Mouse (Mus musculus): ENCODE data around the gene Txnip. TPM values are rescaled to one million over a fixed set of nuclear protein-coding genes. Genes with fewer than 3 reads are reported as not detected.

Gene Txnip
- total RNA-seq, 1 experiment from 2014 or later, result 575 TPM

DNA sequence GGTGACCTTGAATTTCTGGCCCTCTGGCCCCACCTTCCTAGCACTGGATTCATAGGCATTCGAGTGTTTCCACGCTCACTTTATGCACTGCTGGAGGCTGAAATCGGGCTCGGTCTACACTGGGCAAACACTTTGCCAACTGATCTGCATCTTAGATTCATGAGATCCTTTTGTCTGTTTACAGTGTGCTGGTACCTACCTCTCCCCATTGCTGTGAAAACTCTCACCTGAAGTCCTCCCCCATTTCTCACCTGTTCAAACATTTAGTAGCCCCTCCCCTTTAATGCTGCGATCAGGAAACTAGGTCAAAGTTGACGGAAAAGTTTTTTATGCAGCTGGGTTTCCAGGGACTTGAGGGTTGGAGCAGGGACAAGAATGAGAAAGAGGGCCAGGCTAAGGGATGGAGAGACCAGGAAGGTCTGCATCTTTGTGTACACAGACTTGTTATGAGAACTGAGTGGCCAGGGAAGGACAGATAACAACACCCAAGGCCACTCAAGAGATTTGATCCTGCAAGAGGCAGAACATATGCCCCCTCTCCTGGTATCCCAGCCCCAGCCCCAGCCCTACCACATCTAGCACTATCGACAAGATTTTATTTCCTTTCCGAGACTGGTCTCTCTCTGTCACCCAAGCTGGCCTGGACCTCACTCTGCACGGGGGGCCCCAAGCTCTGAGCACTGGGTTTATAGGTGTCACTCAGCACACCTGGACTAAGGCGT, 6.3 kb downstream of the Txnip start:
- no peak for ATAC-seq (replicated peaks; ENCODE audit: insufficient number of reproducible peaks, low FRiP score, low TSS enrichment, poor library complexity, severe bottlenecking)

DNA sequence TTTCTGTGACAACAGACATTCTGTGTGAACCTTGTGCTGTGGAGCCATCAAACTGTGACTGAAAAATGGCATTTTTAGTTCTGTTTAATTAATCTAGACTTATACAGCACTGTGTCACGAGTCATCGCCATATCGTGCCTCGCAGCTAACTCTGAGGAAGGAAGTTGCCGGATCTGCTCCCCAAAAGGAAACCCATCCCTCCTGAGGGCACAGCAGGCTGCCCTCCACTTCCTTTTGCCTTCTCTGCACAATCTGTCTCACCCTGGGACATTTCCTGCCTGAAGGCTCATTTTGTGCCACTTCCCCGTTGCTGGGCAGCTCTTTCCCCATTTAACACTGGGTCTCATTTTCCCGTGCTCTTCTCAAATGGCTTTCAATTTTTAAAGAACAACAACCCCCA, 6.9 kb downstream of the Txnip start:
- peak; percentile 94 for ATAC-seq (replicated peaks; ENCODE audit: insufficient number of reproducible peaks, low FRiP score, low TSS enrichment, poor library complexity, severe bottlenecking)

DNA sequence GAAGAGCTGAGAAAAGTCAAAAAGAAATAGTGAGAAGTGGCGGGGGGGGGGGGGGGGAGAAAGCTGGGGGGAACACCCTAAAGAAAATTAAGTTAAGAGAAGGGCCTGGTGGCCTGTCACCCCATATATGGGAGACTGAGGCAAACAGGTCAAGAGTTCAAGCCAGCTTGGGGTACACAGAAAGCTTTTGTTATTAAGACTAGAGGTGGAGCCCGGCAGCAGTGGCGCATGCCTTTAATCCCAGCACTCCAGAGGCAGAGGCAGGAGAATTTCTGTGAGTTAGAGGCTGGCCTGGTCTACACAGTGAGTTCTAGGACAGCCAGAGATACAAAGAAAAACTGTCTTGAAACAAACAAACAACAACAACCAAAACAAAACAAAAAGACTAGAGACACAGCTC, 7.3 kb downstream of the Txnip start:
- no peak for ATAC-seq (replicated peaks; ENCODE audit: insufficient number of reproducible peaks, low FRiP score, low TSS enrichment, poor library complexity, severe bottlenecking)

- ATAC-seq (replicated peaks; ENCODE audit: insufficient number of reproducible peaks, low FRiP score, low TSS enrichment, poor library complexity, severe bottlenecking), result no peak
Observed at GRCm38 (mm10) chr3:96566661-96567450, 9.1 kb downstream of the Txnip start.

- ATAC-seq (replicated peaks; ENCODE audit: insufficient number of reproducible peaks, low FRiP score, low TSS enrichment, poor library complexity, severe bottlenecking), result no peak
Observed at GRCm38 (mm10) chr3:96568605-96569004, 10.8 kb downstream of the Txnip start.

- ATAC-seq (replicated peaks; ENCODE audit: insufficient number of reproducible peaks, low FRiP score, low TSS enrichment, poor library complexity, severe bottlenecking), result no peak
Observed at GRCm38 (mm10) chr3:96569506-96569905, 11.7 kb downstream of the Txnip start.

- ATAC-seq (replicated peaks; ENCODE audit: insufficient number of reproducible peaks, low FRiP score, low TSS enrichment, poor library complexity, severe bottlenecking), result no peak
Observed at GRCm38 (mm10) chr3:96569966-96570605, 12.3 kb downstream of the Txnip start.

GRCm38 (mm10) chr3:96570643-96571042, 12.9 kb downstream of the Txnip start:
- no peak for ATAC-seq (replicated peaks; ENCODE audit: insufficient number of reproducible peaks, low FRiP score, low TSS enrichment, poor library complexity, severe bottlenecking)

GRCm38 (mm10) chr3:96571336-96571735, 13.6 kb downstream of the Txnip start:
- ATAC-seq (replicated peaks; ENCODE audit: insufficient number of reproducible peaks, low FRiP score, low TSS enrichment, poor library complexity, severe bottlenecking), result no peak

- peak; percentile 74 for ATAC-seq (replicated peaks; ENCODE audit: insufficient number of reproducible peaks, low FRiP score, low TSS enrichment, poor library complexity, severe bottlenecking)
Observed at GRCm38 (mm10) chr3:96571896-96572698, 14.3 kb downstream of the Txnip start.

DNA sequence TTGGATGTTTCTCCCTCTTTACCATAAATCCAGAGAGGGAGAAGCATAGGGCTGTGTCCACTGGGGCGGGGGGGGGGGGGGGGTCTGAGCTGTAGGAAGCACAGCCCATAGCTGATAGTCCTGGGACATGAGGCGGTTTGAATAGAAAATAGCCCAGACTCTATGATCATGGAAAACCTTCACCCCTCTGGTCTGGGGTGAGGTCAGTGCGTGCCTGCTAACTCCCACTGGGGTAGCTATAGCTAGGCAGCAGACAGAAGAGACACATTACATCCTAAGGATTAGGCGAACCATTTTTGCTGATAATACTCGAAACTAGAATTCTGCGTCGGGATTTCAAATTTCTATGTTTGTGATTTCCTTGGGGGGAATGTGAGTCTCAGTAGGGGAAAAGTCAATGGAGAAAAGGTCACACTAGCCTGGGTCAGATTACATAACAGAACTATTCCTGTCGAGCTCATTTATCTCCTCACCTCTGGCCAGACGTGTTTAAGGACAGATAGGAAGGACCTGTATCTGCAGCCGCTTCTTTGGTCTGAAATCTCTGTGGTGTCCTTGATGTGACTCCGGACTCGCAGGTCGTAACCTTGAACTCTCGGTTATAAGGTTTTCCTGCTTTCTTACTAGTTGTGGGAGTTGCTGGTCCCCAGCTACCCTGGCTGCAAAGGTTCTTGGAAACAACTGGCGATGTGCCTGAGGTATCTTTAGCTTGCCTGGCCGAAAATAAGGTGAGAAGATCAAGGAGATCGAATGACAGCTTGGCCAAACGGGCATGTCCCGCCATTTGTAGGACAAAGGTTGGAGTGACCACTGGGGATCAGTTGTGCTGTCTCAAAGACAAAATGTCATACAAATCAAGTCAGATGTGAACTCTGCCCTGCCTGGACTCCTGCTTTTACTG, 16.1 kb downstream of the Txnip start:
- ATAC-seq (replicated peaks; ENCODE audit: insufficient number of reproducible peaks, low FRiP score, low TSS enrichment, poor library complexity, severe bottlenecking), result no peak

GRCm38 (mm10) chr3:96575272-96575984, 17.7 kb downstream of the Txnip start:
- no peak for ATAC-seq (replicated peaks; ENCODE audit: insufficient number of reproducible peaks, low FRiP score, low TSS enrichment, poor library complexity, severe bottlenecking)

DNA sequence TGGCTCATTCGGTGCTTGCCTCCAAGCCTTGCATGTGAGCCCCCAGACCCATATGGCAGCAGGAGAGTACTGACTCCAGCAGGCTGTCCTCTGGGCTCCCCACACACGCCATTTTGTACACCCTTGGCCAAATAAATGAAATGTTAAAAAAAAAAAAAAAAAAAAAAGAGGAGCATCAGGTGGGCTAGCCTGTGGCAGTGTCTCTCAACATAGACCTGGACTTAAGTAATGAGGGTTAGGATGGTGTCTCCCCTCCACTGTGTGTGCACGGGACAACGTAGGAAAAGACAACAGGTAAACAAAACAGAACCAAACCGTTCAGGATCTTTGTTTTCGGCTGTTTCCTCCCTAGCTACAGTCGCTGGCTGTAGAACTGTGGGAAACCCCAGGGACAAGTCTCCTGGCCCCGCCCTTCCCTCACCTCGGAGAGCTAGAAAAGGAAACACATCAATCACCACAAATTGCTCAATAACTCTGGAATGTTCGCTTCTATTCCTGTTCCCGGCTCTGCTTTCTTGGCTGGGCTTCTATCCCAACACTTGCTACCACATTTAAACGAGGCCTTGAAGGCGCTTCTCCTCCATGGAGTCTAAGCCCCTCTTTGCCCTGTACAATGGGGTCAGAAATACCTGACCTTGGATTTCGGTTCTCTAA, 18.4 kb downstream of the Txnip start:
- ATAC-seq (replicated peaks; ENCODE audit: insufficient number of reproducible peaks, low FRiP score, low TSS enrichment, poor library complexity, severe bottlenecking), result no peak

- ATAC-seq (replicated peaks; ENCODE audit: insufficient number of reproducible peaks, low FRiP score, low TSS enrichment, poor library complexity, severe bottlenecking), result peak; percentile 84
Observed at GRCm38 (mm10) chr3:96576690-96577541, 19.2 kb downstream of the Txnip start, which contains the start of gene Gm16253. Gene Gm16253, plus strand, starts transcription at chr3:96576984.

DNA sequence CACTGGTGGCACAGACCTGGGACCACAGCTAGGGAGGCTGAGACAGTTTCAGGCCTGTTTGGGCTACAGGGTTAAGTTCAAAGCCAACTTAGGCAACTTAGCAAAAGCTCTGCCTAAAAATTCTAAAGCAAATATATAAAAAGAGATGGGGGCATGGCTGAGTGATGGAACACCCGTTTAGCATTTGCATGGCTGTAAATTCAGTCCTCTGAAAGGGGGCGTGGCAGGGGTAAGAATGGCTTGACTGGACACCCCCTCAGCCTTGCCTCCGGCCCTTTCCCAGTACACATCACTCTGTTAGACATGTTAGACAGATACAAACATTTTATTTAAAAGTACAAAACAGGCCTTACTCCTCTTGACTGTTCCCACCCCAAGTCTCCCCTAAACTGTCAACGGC, 19.8 kb downstream of the Txnip start:
- ATAC-seq (replicated peaks; ENCODE audit: insufficient number of reproducible peaks, low FRiP score, low TSS enrichment, poor library complexity, severe bottlenecking), result no peak
